Mouse (Mus musculus) heart, embryonic 16.5 days (tissue): ENCODE measurements around the gene Itga2b. TPM values are rescaled to one million over a fixed set of nuclear protein-coding genes. Genes with fewer than 3 reads are reported as not detected.

ENCODE experiments used
- ATAC-seq: fragments of 200-750 bp; cut with Nextera tagmentation; replicated peaks from 2 replicates; pipeline ENCODE4 v1.8.0; 2017; ENCODE audit warnings: moderate number of reproducible peaks; ENCODE audit not compliant: insufficient read depth, low FRiP score; ENCODE audit errors: extremely low read depth
- H3K27ac ChIP-seq: fragments of 300-500 bp; sonication (generic); 2 replicates; pipeline ENCODE4 v1.5.1; 2014; ENCODE audit warnings: mild to moderate bottlenecking, low read length, control low read depth, moderate library complexity
- H3K27me3 ChIP-seq: fragments of 300-500 bp; sonication (generic); 2 replicates; pipeline ENCODE4 v1.6.1; 2014; ENCODE audit warnings: low read length, mixed read lengths; ENCODE audit not compliant: control insufficient read depth, insufficient read depth
- H3K36me3 ChIP-seq: fragments of 300-500 bp; sonication (generic); 2 replicates; pipeline ENCODE4 v1.6.1; 2014; ENCODE audit not compliant: control insufficient read depth, insufficient read depth
- H3K4me1 ChIP-seq: fragments of 300-500 bp; sonication (generic); 2 replicates; pipeline ENCODE4 v1.6.1; 2014; ENCODE audit warnings: low read length, mixed read lengths; ENCODE audit not compliant: control insufficient read depth, insufficient read depth
- H3K4me2 ChIP-seq: fragments of 300-500 bp; sonication (generic); 2 replicates; pipeline ENCODE4 v1.6.1; 2014; ENCODE audit warnings: low read depth, mild to moderate bottlenecking, control low read depth, low read length
- H3K4me3 ChIP-seq: fragments of 300-500 bp; sonication (generic); 2 replicates; pipeline ENCODE4 v1.5.1; 2014; ENCODE audit warnings: mild to moderate bottlenecking, control low read depth, low read length
- H3K9ac ChIP-seq: fragments of 300-500 bp; sonication (generic); 2 replicates; pipeline ENCODE4 v1.6.1; 2014; ENCODE audit warnings: low read length, control low read depth
- H3K9me3 ChIP-seq: fragments of 300-500 bp; sonication (generic); replicated peaks from 2 replicates; pipeline ENCODE4 v1.6.1; 2016; ENCODE audit warnings: low read length; ENCODE audit not compliant: control insufficient read depth
- WGBS: fragments of 180-500 bp; shearing (Covaris S2); extraction: QIAGEN DNeasy Blood & Tissue Kit; methylation state at CpG from one replicate; pipeline ENCODE4 v1.1.7; 2014; 5-methylcytosine and 5-hydroxymethylcytosine counted together
- polyA plus RNA-seq: library from polyadenylated mRNA; unstranded; fragments of >200 nt; fragmentation: Nextera tagmentation; extraction: Ambion mirVana; gene quantifications from 2 replicates; pipeline ENCODE4 v1.2.1, GENCODE M21; 2015

Gene Itga2b
- polyA plus RNA-seq, 1 experiment from 2014 or later, result 6.6 TPM

DNA sequence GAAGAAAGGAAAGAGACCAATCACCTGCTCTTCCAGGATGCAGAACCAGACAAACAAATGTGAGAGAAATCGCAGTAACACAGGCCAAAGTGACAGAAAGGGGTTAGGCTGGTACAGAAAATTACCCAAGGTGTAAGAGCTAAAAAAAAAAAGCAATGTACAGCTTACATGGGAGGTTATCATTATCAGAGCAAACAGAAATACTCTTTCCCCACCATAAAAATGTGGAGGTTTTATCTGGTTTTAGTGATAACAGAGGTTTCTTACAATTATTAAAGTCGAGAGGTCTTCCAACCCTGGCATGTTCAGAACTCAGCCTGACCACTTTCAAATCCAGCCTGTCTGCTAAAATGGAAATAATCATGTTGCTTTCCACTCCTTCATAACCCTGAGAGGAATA lies 18.0 kb upstream of the Itga2b start:
- no peaks in the 10 kb centered on the region for H3K27me3 ChIP-seq

GRCm38 (mm10) chr11:102486733-102487386 lies 16.9 kb upstream of the Itga2b start:
- H3K4me3 ChIP-seq, result no peak overlapping the region
- no peaks in the 10 kb centered on the region for H3K27me3 ChIP-seq
- ATAC-seq, result no peak; the same call in 1 of the 2 replicates
- no peak overlapping the region for H3K4me2 ChIP-seq
- 63% methylated on average over 11 of the region's 11 CpGs for WGBS
- H3K9me3 ChIP-seq, result no peaks in the 10 kb centered on the region
- peaks cover 9% of the 10 kb centered on the region for H3K36me3 ChIP-seq
- no peak overlapping the region for H3K9ac ChIP-seq
- H3K4me1 ChIP-seq, result no peaks in the 10 kb centered on the region
- H3K27ac ChIP-seq, result no peak overlapping the region

More for the DNA sequence above, 18.0 kb upstream of the Itga2b start:
- Histone ChIP-seq H3K27ac (no peak overlapping the region), H3K4me1 (peaks cover 1% of the 10 kb centered on the region), H3K4me3 (no peak overlapping the region), H3K9ac (no peak overlapping the region), H3K9me3 (no peaks in the 10 kb centered on the region), H3K4me2 (no peak overlapping the region), H3K36me3 (peaks cover 6% of the 10 kb centered on the region)
- ATAC-seq, result no peak
- 76% methylated on average over 2 of the region's 2 CpGs for WGBS

DNA sequence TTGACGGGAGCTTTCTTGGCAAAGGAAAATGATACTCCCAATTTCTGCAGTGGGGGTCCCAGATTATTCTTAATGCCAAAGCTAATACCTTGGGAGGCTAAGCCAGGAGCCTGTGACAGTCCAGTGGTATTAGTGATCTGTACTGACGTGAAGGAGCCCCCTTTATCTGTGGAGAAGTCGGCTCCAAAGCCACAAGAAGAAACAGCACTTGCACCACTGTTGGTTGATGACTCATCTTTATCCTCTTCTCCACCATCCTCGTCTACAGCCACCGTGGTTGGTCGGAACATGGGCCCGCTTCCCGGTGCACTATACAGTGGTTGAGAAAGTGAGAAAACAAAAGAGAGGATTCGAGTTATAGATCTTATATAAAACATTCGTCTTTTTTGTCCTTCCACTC lies 11.9 kb upstream of the Itga2b start:
- no peak overlapping the region for H3K4me3 ChIP-seq
- H3K9me3 ChIP-seq, result no peaks in the 10 kb centered on the region
- H3K27me3 ChIP-seq, result no peaks in the 10 kb centered on the region
- 88% methylated on average over 10 of the region's 10 CpGs for whole genome bisulfite sequencing
- ATAC-seq, result no peak
- H3K36me3 ChIP-seq, result peaks cover 41% of the 10 kb centered on the region
- H3K9ac ChIP-seq, result no peak overlapping the region
- H3K4me2 ChIP-seq, result no peak overlapping the region
- no peaks in the 10 kb centered on the region for H3K4me1 ChIP-seq
- no peak overlapping the region for H3K27ac ChIP-seq

DNA sequence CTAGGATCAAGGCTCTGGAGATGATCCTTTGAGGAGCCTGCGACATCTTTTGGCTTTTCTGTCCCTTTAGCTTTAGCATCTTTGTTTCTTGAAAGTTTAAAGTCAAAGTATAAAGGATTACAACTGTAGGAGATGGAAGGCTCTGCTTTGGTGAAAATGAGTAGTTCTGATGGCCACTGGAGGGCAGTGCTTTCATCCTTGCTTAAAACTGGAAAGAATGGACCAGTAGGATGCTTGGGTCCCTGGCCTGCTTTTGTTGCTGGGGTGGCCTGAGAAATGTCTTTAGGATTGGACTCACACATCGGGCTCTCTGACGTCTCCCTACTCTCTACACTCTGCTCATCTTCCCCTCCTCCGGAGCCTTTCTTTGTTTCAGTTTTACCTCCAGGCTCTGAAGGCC lies 11.0 kb upstream of the Itga2b start:
- ATAC-seq, result no peak
- 91% methylated on average over 4 of the region's 4 CpGs for WGBS

GRCm38 (mm10) chr11:102480111-102480510 lies 10.2 kb upstream of the Itga2b start:
- H3K4me2 ChIP-seq, result no peak overlapping the region
- no peak overlapping the region for H3K27ac ChIP-seq
- no peaks in the 10 kb centered on the region for H3K27me3 ChIP-seq
- H3K4me1 ChIP-seq, result no peaks in the 10 kb centered on the region
- H3K9me3 ChIP-seq, result no peaks in the 10 kb centered on the region
- peaks cover 41% of the 10 kb centered on the region for H3K36me3 ChIP-seq
- ATAC-seq, result no peak
- no peak overlapping the region for H3K4me3 ChIP-seq
- 95% methylated on average over 15 of the region's 15 CpGs for WGBS
- H3K9ac ChIP-seq, result no peak overlapping the region

More for the DNA sequence above, 11.0 kb upstream of the Itga2b start:
- Histone ChIP-seq H3K27ac (no peak overlapping the region), H3K9ac (no peak overlapping the region), H3K4me2 (no peak overlapping the region), H3K4me1 (no peaks in the 10 kb centered on the region), H3K4me3 (no peak overlapping the region), H3K27me3 (no peaks in the 10 kb centered on the region), H3K36me3 (peaks cover 41% of the 10 kb centered on the region), H3K9me3 (no peaks in the 10 kb centered on the region)

GRCm38 (mm10) chr11:102479581-102479980 lies 9.7 kb upstream of the Itga2b start:
- ATAC-seq, result no peak
- H3K4me1 ChIP-seq, result no peaks in the 10 kb centered on the region
- no peak overlapping the region for H3K27ac ChIP-seq
- 95% methylated on average over 23 of the region's 23 CpGs for WGBS
- H3K9ac ChIP-seq, result no peak overlapping the region
- peaks cover 38% of the 10 kb centered on the region for H3K36me3 ChIP-seq
- H3K4me3 ChIP-seq, result no peak overlapping the region
- H3K9me3 ChIP-seq, result no peaks in the 10 kb centered on the region
- H3K27me3 ChIP-seq, result no peaks in the 10 kb centered on the region
- H3K4me2 ChIP-seq, result no peak overlapping the region

DNA sequence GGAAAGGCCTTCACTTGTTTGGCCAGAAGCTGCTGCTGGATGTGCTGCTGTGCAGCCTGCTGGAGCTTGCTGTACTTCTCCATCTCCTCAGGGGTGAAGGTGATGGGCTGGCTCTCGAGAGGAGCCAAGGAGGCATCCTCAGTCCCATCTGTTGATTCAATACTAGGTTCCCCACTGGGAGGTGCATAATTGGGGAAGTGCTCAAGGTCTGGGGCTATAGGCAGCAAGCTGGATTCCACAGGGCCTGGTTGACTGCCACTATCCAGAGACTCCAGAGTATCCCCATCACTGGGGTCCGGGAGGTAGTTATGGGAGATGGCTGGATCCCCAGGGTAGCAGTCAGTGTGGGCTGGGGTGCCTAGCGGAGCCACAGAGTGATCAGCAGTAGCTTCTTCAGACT lies 8.7 kb upstream of the Itga2b start:
- no peak for ATAC-seq
- Histone ChIP-seq H3K36me3 (peaks cover 37% of the 10 kb centered on the region), H3K9ac (no peak overlapping the region), H3K4me1 (no peaks in the 10 kb centered on the region), H3K27me3 (no peaks in the 10 kb centered on the region), H3K9me3 (no peaks in the 10 kb centered on the region), H3K4me3 (no peak overlapping the region), H3K4me2 (no peak overlapping the region), H3K27ac (no peak overlapping the region)
- whole genome bisulfite sequencing, result 79% methylated on average over 3 of the region's 3 CpGs

GRCm38 (mm10) chr11:102475027-102475426 lies 5.1 kb upstream of the Itga2b start:
- H3K4me2 ChIP-seq, result no peak overlapping the region
- peaks cover 17% of the 10 kb centered on the region for H3K36me3 ChIP-seq
- no peaks in the 10 kb centered on the region for H3K4me1 ChIP-seq
- ATAC-seq, result no peak
- H3K4me3 ChIP-seq, result no peak overlapping the region
- H3K27ac ChIP-seq, result no peak overlapping the region
- H3K9me3 ChIP-seq, result no peaks in the 10 kb centered on the region
- 89% methylated on average over 3 of the region's 3 CpGs for WGBS
- H3K9ac ChIP-seq, result no peak overlapping the region
- no peaks in the 10 kb centered on the region for H3K27me3 ChIP-seq

GRCm38 (mm10) chr11:102467041-102467631 lies 2.8 kb downstream of the Itga2b start:
- H3K9me3 ChIP-seq, result no peaks in the 10 kb centered on the region
- under 1% methylated on average over 37 of the region's 37 CpGs for WGBS
- H3K4me3 ChIP-seq, result peak overlapping the region; percentile 53
- H3K27me3 ChIP-seq, result no peaks in the 10 kb centered on the region
- peak; percentile 96 for ATAC-seq
- peak overlapping the region; percentile 88 for H3K4me2 ChIP-seq
- H3K9ac ChIP-seq, result peak overlapping the region; percentile 67
- no peaks in the 10 kb centered on the region for H3K36me3 ChIP-seq
- peaks cover 16% of the 10 kb centered on the region for H3K4me1 ChIP-seq
- peak overlapping the region; percentile 81 for H3K27ac ChIP-seq
